Mouse (Mus musculus) activated CD4-positive, CD25-positive, alpha-beta regulatory T cell, adult 9 weeks (primary cell): ENCODE results near the gene Kif22. TPM values are rescaled to one million over a fixed set of nuclear protein-coding genes. Genes with fewer than 3 reads are reported as not detected.

Experiments
- polyA plus RNA-seq: library from polyadenylated mRNA; unstranded; fragments of 100-300 nt; shearing (Covaris generic); gene quantifications from one replicate; pipeline ENCODE4 v1.2.1, GENCODE M21; 2017

The Kif22 gene
- 18.7 TPM for polyA plus RNA-seq

DNA sequence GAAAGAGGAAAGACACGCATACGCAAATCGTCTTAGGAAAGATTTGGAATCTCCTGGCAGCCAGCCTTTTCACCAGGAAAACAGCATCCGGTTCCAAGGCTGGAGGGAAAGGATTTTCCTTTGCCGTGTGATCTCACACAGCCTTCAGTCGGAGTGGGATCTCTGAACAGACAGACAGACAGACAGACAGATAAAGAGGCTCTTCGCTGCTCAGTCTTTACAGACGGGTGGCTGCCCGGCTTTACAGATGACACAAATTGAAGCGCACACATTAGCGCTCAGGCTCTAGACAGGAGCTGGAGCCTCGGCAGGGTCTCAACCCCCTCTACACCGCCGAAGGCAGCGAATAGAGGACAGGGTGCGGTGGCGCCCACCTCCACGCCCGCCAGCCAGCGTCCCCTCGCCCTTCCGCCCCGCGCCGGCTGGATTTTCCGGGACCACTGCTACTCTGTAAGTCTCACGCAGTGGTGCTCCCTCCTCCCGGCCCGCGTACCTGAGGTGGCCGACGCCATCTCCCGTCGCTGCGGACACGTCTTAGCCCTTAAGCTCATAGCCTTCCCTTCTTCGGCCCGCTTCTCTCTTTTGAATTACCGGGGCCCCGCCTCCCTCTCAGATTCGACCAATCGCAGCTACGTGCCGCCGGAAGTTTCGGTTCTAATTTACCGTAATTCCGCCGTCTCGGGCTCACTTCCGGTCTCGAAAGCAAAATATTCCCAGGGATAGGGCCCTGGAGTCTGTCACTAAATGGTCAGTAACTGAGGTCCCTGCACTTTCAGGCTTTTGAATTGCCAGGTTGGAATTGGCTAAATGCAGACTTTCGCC is at the start of gene Kif22:
Gene Kif22 (minus strand): TSS at position 621 of the 822 bp plus-strand sequence.

DNA sequence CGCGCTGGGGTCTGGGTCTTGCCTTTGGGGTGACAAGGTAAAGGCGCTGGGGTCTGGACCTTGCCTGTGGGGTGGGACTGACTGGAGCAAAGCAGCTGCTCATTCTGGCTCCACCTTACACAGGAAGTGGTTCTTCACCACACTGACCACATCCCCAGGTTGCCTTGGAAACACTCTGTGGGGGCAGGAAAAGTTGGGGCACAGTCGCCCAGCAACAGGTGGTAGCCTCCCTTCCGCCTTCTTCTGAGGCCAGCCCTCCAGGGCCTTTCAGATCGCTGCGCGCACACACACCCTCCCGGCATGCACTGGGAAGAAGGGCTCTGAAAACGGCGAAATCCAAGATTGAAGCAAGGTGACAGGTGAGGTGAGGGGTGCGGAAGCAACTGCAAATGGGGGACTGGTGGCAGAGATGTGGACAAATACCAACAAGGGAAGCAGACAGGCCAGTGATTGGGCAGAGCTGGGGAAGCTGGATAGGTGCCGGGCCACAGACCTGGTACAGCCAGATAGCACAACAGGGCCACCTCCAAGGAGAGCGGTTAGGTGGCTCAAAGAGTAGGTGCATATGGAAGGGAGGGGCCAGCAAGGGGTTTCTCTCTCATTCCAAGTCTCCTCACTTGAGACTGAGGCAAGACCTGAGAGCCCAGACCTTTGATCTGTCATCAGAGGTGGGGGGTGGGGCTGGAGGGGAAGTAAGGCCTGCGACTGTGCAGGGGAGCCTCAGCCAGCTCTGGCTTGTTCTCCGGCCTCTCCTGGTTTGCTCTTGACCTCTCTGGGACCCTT is 49.0 kb upstream of the Kif22 start, which contains the start of gene AI467606:
Gene AI467606 (plus strand): TSS at position 246 of the 783 bp plus-strand sequence.

DNA sequence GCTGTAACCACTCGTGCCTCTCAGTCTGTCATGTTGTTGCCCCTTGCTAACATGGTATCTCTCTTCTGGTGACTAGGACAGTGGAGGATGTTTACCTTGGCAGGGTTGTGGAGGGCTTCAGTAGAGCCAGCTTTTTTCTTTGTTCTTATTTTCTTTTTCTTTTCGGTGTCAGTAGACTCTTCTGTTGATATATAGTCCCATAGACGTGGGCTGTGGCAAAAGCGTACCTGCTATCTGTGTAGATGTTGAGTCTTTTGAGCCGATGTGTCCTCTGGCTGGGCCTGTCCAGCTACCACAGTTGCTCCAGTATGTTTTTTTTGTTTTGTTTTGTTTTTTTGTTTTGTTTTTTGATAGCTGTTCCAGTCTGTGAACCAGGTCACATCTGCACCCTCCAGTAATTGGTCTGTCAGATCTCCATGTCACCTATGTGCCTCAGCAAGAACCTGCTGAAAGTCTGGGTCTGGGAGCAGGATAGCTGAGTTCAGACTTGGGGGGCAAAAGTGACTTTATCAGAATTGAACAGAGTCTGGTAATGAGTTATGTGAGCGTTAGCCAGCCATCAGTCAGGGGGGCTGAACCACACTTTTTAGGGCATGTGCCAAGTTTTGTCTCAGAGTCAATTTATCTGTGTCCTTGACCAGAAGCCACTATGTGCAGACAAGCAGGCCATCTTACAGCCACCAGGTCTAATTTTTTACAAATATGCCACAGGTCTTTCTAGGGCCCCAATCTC is 45.2 kb upstream of the Kif22 start, which contains the start of gene Zg16:
Gene Zg16 (minus strand): TSS at position 51 of the 733 bp plus-strand sequence.

DNA sequence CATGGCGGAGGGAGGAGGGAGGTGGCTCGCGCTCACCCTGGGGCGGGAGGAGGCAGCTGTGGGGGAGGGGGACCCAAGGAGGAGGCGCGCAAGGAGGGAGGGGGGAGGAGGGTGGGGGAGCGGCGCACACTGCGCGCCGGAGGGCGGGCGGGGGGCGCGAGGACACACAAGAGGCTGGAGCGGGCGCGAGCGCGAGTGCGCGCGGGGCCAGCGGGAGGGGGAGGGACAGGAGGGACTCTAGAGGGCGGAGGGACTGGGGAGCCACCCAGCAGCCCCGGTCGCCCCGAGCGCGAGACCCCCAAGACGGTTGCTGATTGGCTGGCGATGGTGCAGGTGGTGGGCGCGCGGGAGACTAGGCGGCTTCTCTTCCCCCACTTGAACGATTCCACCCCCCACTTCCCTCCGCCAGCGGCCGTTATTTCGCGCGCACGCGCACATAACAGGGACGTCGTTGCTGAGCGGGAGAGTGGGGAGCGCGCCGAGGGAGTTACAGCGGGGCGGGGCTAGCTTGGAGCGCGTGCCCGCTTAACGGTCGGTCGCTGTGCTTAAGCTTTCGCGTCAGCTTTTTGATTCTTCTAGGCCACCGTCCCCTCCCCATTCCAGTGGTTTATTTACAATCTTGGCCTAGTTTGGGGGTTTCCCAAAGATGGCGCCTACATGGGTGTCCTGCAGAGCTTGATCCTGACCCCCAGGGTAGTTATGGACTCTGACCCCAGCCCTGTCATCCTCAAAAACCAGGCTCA is 15.1 kb downstream of the Kif22 start, which contains the start of gene Maz:
Gene Maz (minus strand): TSS at position 54 of the 743 bp plus-strand sequence.

DNA sequence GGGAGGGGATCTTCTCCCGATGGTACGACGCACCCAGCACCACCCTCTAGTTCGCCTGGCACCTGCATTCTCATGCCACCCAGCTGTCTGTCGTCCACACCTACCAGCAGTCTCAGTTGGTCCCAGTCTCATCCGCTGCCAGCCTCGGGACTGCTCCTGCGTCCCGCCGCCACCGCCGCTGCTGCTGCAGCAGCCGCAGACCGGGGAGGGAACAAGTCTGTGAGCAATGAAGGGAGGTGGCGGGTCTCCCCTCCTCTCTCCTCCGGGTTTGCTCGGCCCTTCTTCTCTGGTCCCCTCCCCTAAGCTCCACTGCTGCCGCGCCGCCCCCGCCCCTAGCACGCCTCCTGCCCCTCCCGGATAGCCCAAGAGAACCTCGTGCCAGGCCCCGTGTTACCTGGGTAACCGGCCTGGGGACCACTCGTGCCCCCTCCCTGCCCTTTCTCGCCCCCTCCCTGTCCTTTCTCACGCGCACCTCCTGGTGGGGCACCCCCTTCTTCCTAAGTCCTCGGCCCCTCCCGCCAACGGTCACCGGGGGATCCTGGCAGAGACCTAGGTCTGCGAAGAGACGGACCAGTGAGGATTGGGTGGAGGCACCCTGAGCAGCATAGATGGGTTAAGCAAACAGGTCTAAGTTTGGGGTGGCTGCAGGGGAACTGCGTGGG is 21.2 kb downstream of the Kif22 start, which contains the start of the genes Gm42742 and Prrt2:
Gene Gm42742 (minus strand): TSS at position 197 of the 662 bp plus-strand sequence.
Gene Prrt2 (minus strand): TSS at position 311 of the 662 bp plus-strand sequence.

DNA sequence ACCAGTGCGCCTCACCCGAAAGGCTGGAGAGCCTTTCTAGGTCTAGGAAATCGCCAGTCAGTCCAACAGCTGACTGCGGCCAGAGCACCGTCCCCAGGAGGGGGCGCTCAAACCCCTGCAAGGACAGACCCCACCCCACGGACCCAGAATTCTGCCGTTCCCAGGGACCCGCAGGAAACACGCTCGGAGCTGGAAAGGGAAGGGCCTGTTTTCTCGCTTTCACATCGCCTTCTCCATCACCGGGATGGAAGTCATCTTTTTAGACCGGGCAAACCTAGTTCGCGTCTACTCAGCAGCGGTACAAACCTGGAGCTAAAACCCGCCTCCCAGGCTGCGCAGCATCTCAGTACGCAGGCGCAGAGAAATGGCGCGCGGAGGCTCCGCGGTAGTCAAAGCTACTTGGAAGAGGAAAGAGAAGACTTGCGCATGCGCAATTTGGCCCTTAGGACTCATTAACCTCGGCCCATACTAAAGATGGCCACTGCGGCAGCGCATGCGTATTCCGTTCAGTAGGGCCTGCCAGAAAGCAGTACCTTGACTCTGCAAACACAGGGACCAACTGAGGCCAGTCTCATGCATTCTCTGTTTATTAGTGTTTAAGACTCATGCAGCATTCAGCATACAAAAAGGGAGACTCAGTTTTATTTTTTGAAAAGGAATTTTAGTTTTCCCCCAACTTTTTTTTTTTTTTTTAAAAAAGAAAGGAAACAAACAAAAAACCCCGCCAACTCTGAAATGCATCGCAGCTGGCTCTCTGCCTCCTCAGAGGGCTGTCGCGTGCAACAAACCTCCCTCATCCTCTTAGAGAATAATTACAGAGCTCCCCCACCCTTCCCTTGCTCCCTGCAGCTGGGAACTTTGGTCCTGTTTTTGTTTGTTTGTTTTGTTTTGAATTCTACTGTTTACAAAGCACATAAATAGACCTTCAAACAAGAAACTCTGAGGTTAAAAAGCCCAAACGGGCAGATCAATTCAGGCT is 25.0 kb downstream of the Kif22 start, which contains the start of gene Pagr1a:
Gene Pagr1a (minus strand): TSS at position 382 of the 979 bp plus-strand sequence.

DNA sequence TGATC is 26.0 kb downstream of the Kif22 start, which contains the start of gene Pagr1b:
Gene Pagr1b (minus strand): TSS at position 4 of the 5 bp plus-strand sequence.

DNA sequence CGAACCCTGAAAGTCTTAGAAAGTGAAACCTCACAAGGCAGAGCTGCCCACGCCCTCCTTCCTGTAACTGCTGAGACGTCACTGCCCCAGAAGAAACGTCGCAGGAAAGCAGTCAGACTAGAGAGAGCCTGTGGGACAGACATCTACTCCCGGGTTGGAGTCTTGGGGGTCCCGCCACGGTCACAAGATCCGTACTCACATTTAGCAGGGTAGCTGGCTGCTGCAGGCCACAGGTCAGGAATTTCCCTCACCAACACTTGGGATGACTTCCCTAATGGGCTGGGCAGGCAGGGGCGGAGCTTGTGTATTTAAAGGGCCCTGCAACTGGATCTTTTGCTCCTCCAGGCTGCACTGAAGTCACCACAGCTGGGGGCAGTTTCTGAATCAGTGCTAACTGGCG is 28.0 kb downstream of the Kif22 start, which contains the start of gene Mvp:
Gene Mvp (minus strand): TSS at position 302 of the 400 bp plus-strand sequence.

Other genes with a start within 250 kb of the Kif22 start
- gene Ppp4c, start 250.0 kb downstream of the Kif22 start, polyA plus RNA-seq: 420 TPM
- gene Fam57b, start 244.8 kb downstream of the Kif22 start, polyA plus RNA-seq: not detected
- gene 4930451I11Rik, start 210.8 kb downstream of the Kif22 start, polyA plus RNA-seq: not detected
- gene Doc2a, start 195.1 kb downstream of the Kif22 start, polyA plus RNA-seq: not detected
- gene Hirip3, start 180.5 kb downstream of the Kif22 start, polyA plus RNA-seq: 9.9 TPM
- gene Ino80e, start 180.1 kb downstream of the Kif22 start, polyA plus RNA-seq: 97.3 TPM
- 61.6 TPM for gene Taok2, start 157.8 kb downstream of the Kif22 start, polyA plus RNA-seq
- gene Tmem219, start 119.6 kb downstream of the Kif22 start, polyA plus RNA-seq: 47.8 TPM
- 11.5 TPM for gene Kctd13, start 113.6 kb downstream of the Kif22 start, polyA plus RNA-seq
- 0.17 TPM for gene Asphd1, start 92.9 kb downstream of the Kif22 start, polyA plus RNA-seq
- 1.5 TPM for gene Sez6l2, start 91.9 kb downstream of the Kif22 start, polyA plus RNA-seq
- 320 TPM for gene Cdipt, start 66.6 kb downstream of the Kif22 start, polyA plus RNA-seq
- gene Cdiptos, start 66.4 kb downstream of the Kif22 start, polyA plus RNA-seq: 2.9 TPM
- gene Mvp, start 27.9 kb downstream of the Kif22 start, polyA plus RNA-seq: 59.1 TPM
- 0.97 TPM for gene Pagr1b, start 26.0 kb downstream of the Kif22 start, polyA plus RNA-seq
- gene Pagr1a, start 25.1 kb downstream of the Kif22 start, polyA plus RNA-seq: 149 TPM
- 32.7 TPM for gene Gm42742, start 21.4 kb downstream of the Kif22 start, polyA plus RNA-seq
- 14.6 TPM for gene Prrt2, start 21.3 kb downstream of the Kif22 start, polyA plus RNA-seq
- 24.7 TPM for gene Maz, start 15.4 kb downstream of the Kif22 start, polyA plus RNA-seq
- gene Zg16, start 44.9 kb upstream of the Kif22 start, polyA plus RNA-seq: not detected
- gene AI467606, start 48.9 kb upstream of the Kif22 start, polyA plus RNA-seq: 389 TPM
- 19.1 TPM for gene Qprt, start 79.8 kb upstream of the Kif22 start, polyA plus RNA-seq
- gene Spn, start 95.4 kb upstream of the Kif22 start, polyA plus RNA-seq: 101 TPM
- 80.9 TPM for gene Cd2bp2, start 153.6 kb upstream of the Kif22 start, polyA plus RNA-seq
- 12.2 TPM for gene Tbc1d10b, start 166.0 kb upstream of the Kif22 start, polyA plus RNA-seq
- gene Mylpf, start 166.4 kb upstream of the Kif22 start, polyA plus RNA-seq: 20.7 TPM
- gene Zfp553, start 190.6 kb upstream of the Kif22 start, polyA plus RNA-seq: 20.7 TPM
- 488 TPM for gene Sept1, start 190.7 kb upstream of the Kif22 start, polyA plus RNA-seq
- 0.43 TPM for gene Zfp771, start 201.8 kb upstream of the Kif22 start, polyA plus RNA-seq
- 48.1 TPM for gene Dctpp1, start 218.2 kb upstream of the Kif22 start, polyA plus RNA-seq
- gene Sephs2, start 231.6 kb upstream of the Kif22 start, polyA plus RNA-seq: 22.3 TPM